Mouse (Mus musculus) brain, embryonic 14.5 days (tissue): Measurements from ENCODE around the gene Paqr7.

Source experiments
- CTCF ChIP-seq: fragments of 200-500 bp; IDR thresholded peaks from 2 replicates; pipeline ENCODE4 v1.5.1; 2012; ENCODE audit warnings: inconsistent platforms, mild to moderate bottlenecking, moderate library complexity, borderline replicate concordance; ENCODE audit not compliant: insufficient read depth, insufficient read length; ENCODE audit errors: extremely low read depth
- POLR2A ChIP-seq: fragments of 200-500 bp; IDR thresholded peaks from 2 replicates; pipeline ENCODE4 v1.6.1; 2012; ENCODE audit warnings: mild to moderate bottlenecking, inconsistent platforms, borderline replicate concordance; ENCODE audit not compliant: poor library complexity, insufficient read depth, insufficient read length, severe bottlenecking; ENCODE audit errors: extremely low read depth

GRCm38 (mm10) chr4:134458856-134459255 is 37.6 kb upstream of the Paqr7 start:
- no peak for TF ChIP-seq CTCF
- no peak for TF ChIP-seq POLR2A
